Mouse (Mus musculus): ENCODE data around the gene Ttc22. TPM values are rescaled to one million over a fixed set of nuclear protein-coding genes. Genes with fewer than 3 reads are reported as not detected.

Ttc22 gene
- polyA plus RNA-seq (2014; fragmentation: Illumina TruSeq; extraction: RNeasy Lipid Tissue Mini Kit (QIAGEN cat#74804)): not detected

GRCm38 (mm10) chr4:106622030-106622493 lies at the start of gene Ttc22:
Gene Ttc22, plus strand, starts transcription at chr4:106622432.

DNA sequence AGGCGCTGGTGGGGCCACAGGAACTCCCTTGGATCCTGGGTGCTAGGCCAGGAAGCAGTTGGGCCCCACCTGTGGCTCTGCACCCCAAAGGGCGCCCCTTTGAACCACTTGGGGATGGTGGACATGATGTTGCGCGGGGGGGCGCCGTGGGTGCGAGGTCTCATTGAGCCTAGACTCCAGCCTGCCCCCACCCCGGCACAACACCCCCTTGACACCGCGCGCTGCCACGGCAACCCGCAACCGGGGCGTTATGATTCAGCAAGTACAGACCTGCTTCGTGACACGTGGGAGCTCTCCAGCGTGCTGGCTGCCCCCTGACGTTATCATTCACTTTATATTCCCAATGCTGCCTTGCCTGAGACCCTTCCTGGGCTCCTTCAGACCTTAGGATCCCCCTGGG lies 5.2 kb upstream of the Ttc22 start, which contains the start of gene Lexm:
TSS of gene Lexm (minus strand) at position 186 of the 400 bp plus-strand sequence.

GRCm38 (mm10) chr4:106650833-106651527 lies 28.7 kb downstream of the Ttc22 start, which contains the start of gene Pars2:
Gene Pars2, plus strand, starts transcription at chr4:106651069.

DNA sequence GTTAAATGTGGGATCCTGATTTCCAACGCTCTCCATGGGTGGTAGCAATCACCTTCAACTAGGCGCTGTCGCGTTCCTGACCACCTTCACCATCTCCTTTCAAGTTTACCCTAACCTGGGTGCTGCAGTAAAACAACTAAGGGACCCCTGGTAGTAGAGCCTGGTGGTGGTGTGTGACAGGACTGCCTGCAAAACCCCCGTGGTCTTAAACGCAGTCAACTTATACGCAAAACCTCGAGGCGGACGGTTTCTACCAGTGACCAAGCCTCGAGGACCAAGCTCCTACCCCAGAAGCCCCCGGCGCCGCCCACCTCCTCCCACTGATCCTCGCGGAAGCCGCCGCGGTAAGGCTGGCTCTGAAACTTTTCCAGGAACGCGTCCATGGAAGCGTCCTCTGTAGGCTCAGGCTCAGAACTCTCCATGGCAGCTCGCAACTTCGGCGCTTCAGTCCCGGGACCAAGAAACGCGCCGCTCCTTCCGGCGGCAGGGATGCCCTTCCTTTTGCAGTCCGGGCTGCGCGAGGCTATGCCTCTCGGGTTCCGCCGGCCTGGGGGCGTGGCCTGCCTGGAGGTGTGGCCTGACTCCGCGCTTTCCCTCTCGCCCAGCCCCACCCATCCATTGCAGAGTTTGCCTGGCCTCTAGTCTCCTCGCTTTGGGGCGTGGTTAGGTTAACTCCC lies 56.3 kb downstream of the Ttc22 start, which contains the start of gene Ttc4:
TSS of gene Ttc4 (minus strand) at position 503 of the 677 bp plus-strand sequence.

Other genes starting within 250 kb of the Ttc22 start
- not detected for gene Pcsk9, start 158.1 kb upstream of the Ttc22 start, polyA plus RNA-seq (2014; fragmentation: Illumina TruSeq; extraction: RNeasy Lipid Tissue Mini Kit (QIAGEN cat#74804))
- gene Bsnd, start 130.1 kb upstream of the Ttc22 start, polyA plus RNA-seq (2014; fragmentation: Illumina TruSeq; extraction: RNeasy Lipid Tissue Mini Kit (QIAGEN cat#74804)): not detected
- 3.9 TPM for gene Dhcr24, start 61.4 kb upstream of the Ttc22 start, polyA plus RNA-seq (2014; fragmentation: Illumina TruSeq; extraction: RNeasy Lipid Tissue Mini Kit (QIAGEN cat#74804))
- not detected for gene Lexm, start 5.2 kb upstream of the Ttc22 start, polyA plus RNA-seq (2014; fragmentation: Illumina TruSeq; extraction: RNeasy Lipid Tissue Mini Kit (QIAGEN cat#74804))
- 1.6 TPM for gene Pars2, start 28.6 kb downstream of the Ttc22 start, polyA plus RNA-seq (2014; fragmentation: Illumina TruSeq; extraction: RNeasy Lipid Tissue Mini Kit (QIAGEN cat#74804))
- gene Ttc4, start 56.5 kb downstream of the Ttc22 start, polyA plus RNA-seq (2014; fragmentation: Illumina TruSeq; extraction: RNeasy Lipid Tissue Mini Kit (QIAGEN cat#74804)): 29.4 TPM
- gene Mroh7, start 108.5 kb downstream of the Ttc22 start, polyA plus RNA-seq (2014; fragmentation: Illumina TruSeq; extraction: RNeasy Lipid Tissue Mini Kit (QIAGEN cat#74804)): not detected
- gene Fam151a, start 111.5 kb downstream of the Ttc22 start, polyA plus RNA-seq (2014; fragmentation: Illumina TruSeq; extraction: RNeasy Lipid Tissue Mini Kit (QIAGEN cat#74804)): not detected
- gene Acot11, start 182.6 kb downstream of the Ttc22 start, polyA plus RNA-seq (2014; fragmentation: Illumina TruSeq; extraction: RNeasy Lipid Tissue Mini Kit (QIAGEN cat#74804)): 1.7 TPM